Mouse (Mus musculus): ENCODE measurements at regions not wholly inside any gene's neighbourhood (a gene's known extent, or its start where the extent isn't known, plus 50 kb on each side); places are given as distances from the start of the nearest gene placed in this dataset.
"Not testable (repeated sequence)": the region's sequence is repeated elsewhere in the genome, so short reads cannot be mapped to it uniquely, and the experiment has no call there.

- Histone ChIP-seq H3K4me1 (no peaks in the 10 kb centered on the region), H3K27me3 (no peaks in the 10 kb centered on the region), H3K36me3 (no peaks in the 10 kb centered on the region), H3K4me3 (no peak overlapping the region), H3K9me3 (no peaks in the 10 kb centered on the region), H3K27ac (replicated peaks) (no peak overlapping the region), H3K4me2 (replicated peaks) (no peak overlapping the region), H3K9ac (replicated peaks) (no peak overlapping the region)
- ATAC-seq (replicated peaks), result no peak
Measured at GRCm38 (mm10) chr16:12706907-12707306, 402.6 kb upstream of the Ercc4 start.

GRCm38 (mm10) chr16:12721368-12721767 lies 388.1 kb upstream of the Ercc4 start:
- not testable (repeated sequence) for H3K36me3 ChIP-seq; H3K4me2 ChIP-seq (replicated peaks); H3K9me3 ChIP-seq; H3K9ac ChIP-seq (replicated peaks); H3K27ac ChIP-seq (replicated peaks); H3K4me1 ChIP-seq; H3K27me3 ChIP-seq; ATAC-seq (replicated peaks); H3K4me3 ChIP-seq
- WGBS, result 82% methylated on average over 6 of the region's 7 CpGs

GRCm38 (mm10) chr16:12726043-12726442 lies 383.4 kb upstream of the Ercc4 start:
- ATAC-seq (replicated peaks), result no peak
- Histone ChIP-seq H3K9me3 (no peaks in the 10 kb centered on the region), H3K4me2 (replicated peaks) (no peak overlapping the region), H3K4me1 (no peaks in the 10 kb centered on the region), H3K27me3 (no peaks in the 10 kb centered on the region), H3K36me3 (no peaks in the 10 kb centered on the region), H3K4me3 (no peak overlapping the region), H3K27ac (replicated peaks) (no peak overlapping the region), H3K9ac (replicated peaks) (no peak overlapping the region)

- H3K27ac ChIP-seq (replicated peaks); H3K9ac ChIP-seq (replicated peaks); H3K27me3 ChIP-seq; ATAC-seq (replicated peaks); H3K4me3 ChIP-seq; H3K36me3 ChIP-seq; H3K9me3 ChIP-seq; H3K4me1 ChIP-seq; H3K4me2 ChIP-seq (replicated peaks): not testable (repeated sequence)
- WGBS, result 88% methylated on average over 2 of the region's 2 CpGs
Measured at GRCm38 (mm10) chr16:12730167-12730730, 379.2 kb upstream of the Ercc4 start.

- 79% methylated on average over 2 of the region's 2 CpGs for WGBS
- ATAC-seq (replicated peaks), result no peak
- no peak overlapping the region for H3K4me2 ChIP-seq (replicated peaks)
Measured at GRCm38 (mm10) chr16:12731588-12731987, 377.9 kb upstream of the Ercc4 start.

GRCm38 (mm10) chr16:12742472-12742871 lies 367.0 kb upstream of the Ercc4 start:
- Histone ChIP-seq H3K9ac (replicated peaks) (no peak overlapping the region), H3K27ac (replicated peaks) (no peak overlapping the region), H3K4me3 (no peak overlapping the region), H3K4me1 (no peaks in the 10 kb centered on the region), H3K27me3 (no peaks in the 10 kb centered on the region), H3K36me3 (no peaks in the 10 kb centered on the region), H3K4me2 (replicated peaks) (no peak overlapping the region), H3K9me3 (no peaks in the 10 kb centered on the region)
- no peak for ATAC-seq (replicated peaks)

More at GRCm38 (mm10) chr16:12731588-12731987, 377.9 kb upstream of the Ercc4 start:
- H3K4me3 ChIP-seq, result no peak overlapping the region
- no peak overlapping the region for H3K9ac ChIP-seq (replicated peaks)
- H3K27me3 ChIP-seq, result no peaks in the 10 kb centered on the region
- 0 out of 2 replicates have a peak, but pooled peaks cover 2% of the 10 kb centered on the region for H3K9me3 ChIP-seq
- no peaks in the 10 kb centered on the region for H3K4me1 ChIP-seq
- H3K36me3 ChIP-seq, result no peaks in the 10 kb centered on the region
- no peak overlapping the region for H3K27ac ChIP-seq (replicated peaks)

- Histone ChIP-seq H3K9ac (replicated peaks) (no peak overlapping the region), H3K9me3 (no peaks in the 10 kb centered on the region), H3K4me1 (no peaks in the 10 kb centered on the region), H3K36me3 (no peaks in the 10 kb centered on the region), H3K27ac (replicated peaks) (no peak overlapping the region), H3K4me2 (replicated peaks) (no peak overlapping the region), H3K27me3 (no peaks in the 10 kb centered on the region), H3K4me3 (no peak overlapping the region)
- WGBS, result 87% methylated on average over 3 of the region's 3 CpGs
- ATAC-seq (replicated peaks), result no peak
Measured at GRCm38 (mm10) chr16:12753181-12753580, 356.3 kb upstream of the Ercc4 start.

- no peaks in the 10 kb centered on the region for H3K9me3 ChIP-seq
- H3K36me3 ChIP-seq, result no peaks in the 10 kb centered on the region
- no peak overlapping the region for H3K4me3 ChIP-seq
- no peak overlapping the region for H3K27ac ChIP-seq (replicated peaks)
- no peaks in the 10 kb centered on the region for H3K4me1 ChIP-seq
- H3K27me3 ChIP-seq, result no peaks in the 10 kb centered on the region
- no peak overlapping the region for H3K9ac ChIP-seq (replicated peaks)
- ATAC-seq (replicated peaks), result no peak
- no peak overlapping the region for H3K4me2 ChIP-seq (replicated peaks)
Measured at GRCm38 (mm10) chr16:12754361-12754760, 355.1 kb upstream of the Ercc4 start.

- no peaks in the 10 kb centered on the region for H3K9me3 ChIP-seq
- H3K9ac ChIP-seq (replicated peaks), result no peak overlapping the region
- no peak for ATAC-seq (replicated peaks)
- H3K27ac ChIP-seq (replicated peaks), result no peak overlapping the region
- H3K4me3 ChIP-seq, result no peak overlapping the region
- WGBS, result 86% methylated on average over 4 of the region's 4 CpGs
- no peaks in the 10 kb centered on the region for H3K36me3 ChIP-seq
- H3K4me2 ChIP-seq (replicated peaks), result no peak overlapping the region
- H3K4me1 ChIP-seq, result no peaks in the 10 kb centered on the region
- no peaks in the 10 kb centered on the region for H3K27me3 ChIP-seq
Measured at GRCm38 (mm10) chr16:12758594-12758993, 350.9 kb upstream of the Ercc4 start.

GRCm38 (mm10) chr16:12764166-12764565 lies 345.3 kb upstream of the Ercc4 start:
- Histone ChIP-seq H3K9ac (replicated peaks) (no peak overlapping the region), H3K4me2 (replicated peaks) (no peak overlapping the region), H3K4me3 (no peak overlapping the region), H3K27me3 (no peaks in the 10 kb centered on the region), H3K27ac (replicated peaks) (no peak overlapping the region), H3K36me3 (no peaks in the 10 kb centered on the region), H3K4me1 (no peaks in the 10 kb centered on the region), H3K9me3 (no peaks in the 10 kb centered on the region)
- 96% methylated on average over 1 of the region's 1 CpGs for WGBS
- no peak for ATAC-seq (replicated peaks)

GRCm38 (mm10) chr16:12764608-12765007 lies 344.9 kb upstream of the Ercc4 start:
- no peak overlapping the region for H3K27ac ChIP-seq (replicated peaks)
- no peak overlapping the region for H3K4me2 ChIP-seq (replicated peaks)
- no peaks in the 10 kb centered on the region for H3K9me3 ChIP-seq
- no peak overlapping the region for H3K4me3 ChIP-seq
- H3K27me3 ChIP-seq, result no peaks in the 10 kb centered on the region
- no peak overlapping the region for H3K9ac ChIP-seq (replicated peaks)
- no peaks in the 10 kb centered on the region for H3K4me1 ChIP-seq
- ATAC-seq (replicated peaks), result no peak
- 80% methylated on average over 1 of the region's 1 CpGs for WGBS
- H3K36me3 ChIP-seq, result no peaks in the 10 kb centered on the region

- Histone ChIP-seq H3K27ac (replicated peaks) (no peak overlapping the region), H3K27me3 (no peaks in the 10 kb centered on the region), H3K9me3 (no peaks in the 10 kb centered on the region), H3K4me3 (no peak overlapping the region), H3K36me3 (no peaks in the 10 kb centered on the region), H3K9ac (replicated peaks) (no peak overlapping the region), H3K4me1 (no peaks in the 10 kb centered on the region), H3K4me2 (replicated peaks) (no peak overlapping the region)
- WGBS, result 84% methylated on average over 7 of the region's 7 CpGs
- no peak for ATAC-seq (replicated peaks)
Measured at GRCm38 (mm10) chr16:12766846-12767245, 342.6 kb upstream of the Ercc4 start.

GRCm38 (mm10) chr16:12768161-12768895 lies 341.2 kb upstream of the Ercc4 start:
- Histone ChIP-seq H3K27me3 (no peaks in the 10 kb centered on the region), H3K9me3 (no peaks in the 10 kb centered on the region), H3K9ac (replicated peaks) (no peak overlapping the region), H3K4me3 (no peak overlapping the region), H3K36me3 (no peaks in the 10 kb centered on the region), H3K4me1 (no peaks in the 10 kb centered on the region), H3K4me2 (replicated peaks) (no peak overlapping the region), H3K27ac (replicated peaks) (no peak overlapping the region)
- 78% methylated on average over 2 of the region's 2 CpGs for WGBS
- no peak for ATAC-seq (replicated peaks)
